Mouse (Mus musculus) layer of hippocampus, adult 9-11 months (tissue): Measurements from ENCODE around the gene Bok.

Experiments
- DNase-seq: peaks from one replicate; pipeline ENCODE4 v3.0.0; 2022

The Bok gene

DNA sequence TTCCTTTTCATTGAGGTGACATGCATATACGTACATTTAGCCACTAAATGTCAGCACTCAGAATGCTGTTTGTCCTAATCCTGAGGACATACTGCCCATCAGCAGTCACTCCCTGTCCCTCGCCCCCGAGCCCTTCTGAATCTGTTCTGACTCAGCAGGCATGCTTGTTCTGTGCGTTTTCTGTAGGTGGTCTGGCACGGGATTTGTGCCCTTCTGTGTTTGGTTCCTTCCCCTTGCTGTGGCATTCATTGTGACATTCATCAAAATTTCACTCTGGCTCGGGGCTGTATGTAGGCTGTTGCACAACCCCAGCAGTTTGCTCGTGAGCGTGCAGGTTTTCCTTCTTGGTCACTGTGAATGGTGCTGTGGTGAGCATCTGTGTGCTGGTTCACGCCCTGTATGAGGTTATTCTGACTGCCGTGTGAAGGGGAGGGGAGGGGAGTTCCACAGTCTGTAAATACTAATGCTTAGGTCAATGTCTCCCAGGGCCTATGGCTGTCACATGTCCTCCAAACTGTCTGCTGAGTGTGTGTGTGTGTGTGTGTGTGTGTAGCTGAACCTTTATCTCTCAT, 6.4 kb downstream of the Bok start:
- peak; percentile 47 for DNase-seq

DNA sequence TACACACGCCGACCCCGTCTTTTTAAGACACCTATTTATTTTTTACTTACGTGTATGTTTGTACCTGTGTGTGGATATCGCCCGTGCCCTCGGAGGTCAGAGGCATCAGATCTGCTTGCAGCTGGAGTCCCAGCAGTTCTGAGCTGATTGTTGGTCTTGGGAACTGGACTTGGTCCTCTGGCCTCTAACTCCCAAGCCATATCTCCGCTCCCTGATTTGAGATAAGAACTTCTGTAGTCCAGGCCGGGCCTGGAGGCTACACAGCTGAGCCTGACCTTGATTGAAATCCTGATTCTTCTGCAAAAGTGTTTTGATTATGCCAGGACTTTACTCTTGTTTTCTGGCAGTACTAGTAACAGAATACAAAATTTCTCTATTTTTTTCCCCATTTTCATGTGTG, 7.3 kb downstream of the Bok start:
- no peak for DNase-seq

DNA sequence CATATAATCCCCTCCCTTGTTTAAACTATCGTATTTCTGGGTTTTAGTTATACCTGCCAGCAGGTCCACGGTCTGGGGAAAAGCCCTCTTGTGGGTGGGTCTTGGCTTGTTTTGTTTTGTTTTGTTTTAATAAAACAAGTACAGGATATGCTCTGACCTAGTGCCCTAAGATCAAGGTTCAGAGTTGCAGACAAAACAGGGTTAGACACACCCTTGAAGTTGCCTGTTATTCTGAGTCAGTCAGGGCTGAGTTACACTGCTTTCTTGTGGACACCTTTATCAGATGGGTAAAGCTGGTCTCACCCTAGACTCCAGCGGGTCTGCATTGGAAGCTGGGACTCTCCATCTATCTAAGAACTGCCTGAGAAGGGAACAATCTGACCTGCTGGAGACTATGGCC, 8.0 kb downstream of the Bok start:
- DNase-seq: no peak

DNA sequence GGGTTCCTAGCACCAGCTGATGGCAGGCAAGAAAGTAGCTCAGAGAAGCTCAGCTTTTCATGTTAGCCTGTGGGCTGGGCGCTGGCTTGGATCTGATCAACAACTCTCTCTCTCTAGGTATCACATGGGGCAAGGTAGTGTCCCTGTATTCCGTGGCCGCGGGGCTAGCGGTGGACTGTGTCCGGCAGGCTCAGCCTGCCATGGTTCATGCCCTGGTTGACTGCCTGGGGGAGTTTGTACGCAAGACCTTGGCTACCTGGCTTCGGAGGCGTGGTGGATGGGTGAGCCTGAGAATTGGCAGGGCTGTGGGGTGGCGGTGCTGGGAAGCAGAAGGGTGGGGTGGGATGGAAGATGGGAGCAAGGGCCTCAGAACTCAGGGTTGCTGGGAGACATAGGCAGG, 8.5 kb downstream of the Bok start:
- DNase-seq: no peak

DNA sequence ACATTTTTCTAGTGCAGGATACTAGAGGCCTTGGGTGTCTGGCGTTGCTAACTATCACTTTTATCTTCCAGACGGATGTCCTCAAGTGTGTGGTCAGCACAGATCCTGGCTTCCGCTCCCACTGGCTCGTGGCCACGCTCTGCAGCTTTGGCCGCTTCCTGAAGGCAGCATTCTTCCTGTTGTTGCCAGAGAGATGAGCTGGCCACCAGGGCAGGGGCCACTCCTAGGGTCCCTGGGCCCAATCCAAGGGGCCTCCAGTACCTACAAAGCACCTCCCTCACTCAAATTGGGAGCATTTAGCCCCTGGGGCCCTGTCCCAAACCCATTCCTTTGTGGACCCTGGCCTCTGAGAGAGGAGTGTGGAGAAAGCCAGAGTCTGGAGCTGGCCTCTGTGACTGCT, 9.5 kb downstream of the Bok start:
- DNase-seq: no peak

DNA sequence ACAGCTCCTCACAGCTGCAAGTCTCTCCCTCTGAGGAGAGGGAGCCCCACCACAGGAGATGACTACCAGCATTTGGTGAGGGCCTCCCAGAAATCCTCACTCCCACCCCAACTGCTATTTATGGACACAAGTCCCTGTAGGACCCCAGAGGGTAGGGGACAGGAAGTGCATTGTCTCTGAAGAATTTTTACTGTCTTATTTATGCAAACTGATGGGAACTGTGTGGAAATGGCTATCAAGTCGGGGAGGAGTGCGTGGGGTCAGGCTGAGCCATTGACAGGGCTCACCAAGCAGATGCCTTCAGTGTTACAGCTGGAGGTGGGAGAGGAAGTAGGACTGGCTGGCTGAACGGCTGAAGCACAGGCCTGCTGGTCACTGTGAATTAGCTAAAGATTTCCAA, 11.9 kb downstream of the Bok start:
- DNase-seq: no peak

DNA sequence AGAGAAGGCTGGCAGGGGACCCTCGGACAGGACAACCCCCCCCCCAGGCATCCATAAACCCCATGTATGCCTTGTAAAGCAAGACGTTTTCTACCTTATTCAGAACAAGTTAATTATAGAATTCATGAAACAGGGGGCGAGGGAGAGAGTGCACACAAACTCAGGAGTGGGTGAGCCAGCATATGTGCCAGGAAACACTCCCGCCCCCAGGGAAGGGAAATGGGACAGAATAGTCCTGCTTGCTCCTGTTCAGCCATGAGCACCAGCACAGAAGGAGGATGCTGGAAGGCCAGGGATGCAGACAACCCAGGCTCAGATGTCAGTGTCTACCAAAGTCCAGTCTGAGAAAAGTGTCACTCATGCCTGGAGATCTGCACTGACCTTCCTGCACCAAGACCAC, 13.7 kb downstream of the Bok start:
- DNase-seq: peak; percentile 62

DNA sequence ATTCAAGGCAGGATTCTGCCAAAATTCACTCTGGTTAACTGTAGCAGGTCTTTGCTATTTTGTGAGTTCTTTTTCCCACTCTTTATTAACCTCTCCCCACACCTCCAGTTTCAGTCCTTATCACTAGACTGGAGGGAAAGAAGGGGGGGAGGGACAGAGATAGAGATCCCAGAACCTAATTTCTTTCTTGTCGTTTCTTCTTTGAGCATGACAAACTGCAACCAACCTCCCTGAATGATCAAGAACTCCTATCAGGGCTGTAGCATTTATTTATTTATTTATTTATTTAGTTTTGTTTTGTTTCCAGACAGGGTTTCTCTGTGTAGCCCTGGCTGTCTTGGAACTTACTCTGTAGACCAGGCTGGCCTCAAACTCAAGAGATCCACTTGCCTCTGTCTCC, 16.6 kb downstream of the Bok start:
- no peak for DNase-seq

DNA sequence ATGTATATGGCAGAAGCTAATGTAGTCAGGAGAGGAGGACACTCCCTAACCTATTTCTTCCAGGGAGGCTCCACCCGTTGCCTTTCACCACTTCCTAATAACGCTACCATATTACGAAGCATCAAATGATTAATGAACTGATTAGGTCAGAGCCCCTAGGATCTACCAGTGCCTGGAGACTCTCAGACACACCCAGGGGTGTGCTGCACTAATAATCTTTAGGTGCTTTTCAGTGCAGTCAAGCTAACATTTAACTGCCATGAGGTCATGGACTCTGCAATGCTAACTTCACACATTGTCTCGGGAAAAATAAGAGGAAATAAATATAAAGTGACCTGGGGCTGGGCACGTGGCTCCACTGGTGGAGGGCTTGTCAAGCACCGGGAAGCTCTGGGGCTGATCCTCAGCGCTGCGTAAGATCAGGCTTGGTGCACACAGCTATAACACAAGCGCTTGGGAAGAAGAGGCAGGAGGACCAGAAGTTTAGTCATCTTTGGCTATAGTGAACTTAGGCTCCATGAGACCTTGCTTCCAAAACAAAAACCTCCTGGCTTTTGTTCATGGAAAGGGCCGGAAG, 18.1 kb downstream of the Bok start:
- DNase-seq: no peak

DNA sequence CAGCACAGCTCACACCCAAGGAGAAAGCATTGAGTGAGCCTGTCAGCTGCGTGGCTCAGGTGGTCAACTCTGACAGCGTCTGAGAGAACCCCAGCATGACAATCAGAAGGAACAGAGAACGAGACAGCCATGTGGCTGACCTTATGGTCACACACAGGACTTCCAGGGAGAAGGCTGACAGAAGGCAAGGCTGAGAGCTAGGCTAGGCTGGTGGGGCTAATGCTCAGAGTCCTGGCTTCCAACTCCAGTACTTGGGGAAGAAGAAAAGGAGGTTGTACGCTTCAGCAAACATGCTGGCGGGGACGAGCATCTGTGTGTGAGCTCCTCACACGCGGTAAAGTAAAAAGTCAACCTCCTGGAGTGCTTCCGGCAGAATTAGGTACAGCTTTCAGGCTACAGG, 18.9 kb downstream of the Bok start:
- no peak for DNase-seq

DNA sequence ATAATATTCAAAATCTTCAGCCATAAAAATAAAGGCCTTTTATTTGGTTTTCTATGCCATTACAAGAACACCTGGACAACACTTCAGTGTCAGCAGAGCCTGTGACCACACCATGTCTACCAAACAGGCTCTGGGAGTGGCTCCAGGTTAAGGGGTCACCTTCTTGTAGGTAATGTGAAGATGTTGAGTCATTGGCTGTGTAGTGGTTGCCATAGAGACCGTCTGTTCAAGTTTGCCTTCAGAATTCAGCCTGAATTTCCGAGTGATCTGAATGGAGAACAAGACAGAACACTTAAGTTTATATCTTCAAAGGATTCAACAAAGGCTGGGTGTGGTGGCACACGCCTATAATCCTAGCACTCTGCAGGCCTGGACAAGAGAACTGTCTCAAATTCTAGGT, 19.9 kb downstream of the Bok start:
- DNase-seq: no peak

DNA sequence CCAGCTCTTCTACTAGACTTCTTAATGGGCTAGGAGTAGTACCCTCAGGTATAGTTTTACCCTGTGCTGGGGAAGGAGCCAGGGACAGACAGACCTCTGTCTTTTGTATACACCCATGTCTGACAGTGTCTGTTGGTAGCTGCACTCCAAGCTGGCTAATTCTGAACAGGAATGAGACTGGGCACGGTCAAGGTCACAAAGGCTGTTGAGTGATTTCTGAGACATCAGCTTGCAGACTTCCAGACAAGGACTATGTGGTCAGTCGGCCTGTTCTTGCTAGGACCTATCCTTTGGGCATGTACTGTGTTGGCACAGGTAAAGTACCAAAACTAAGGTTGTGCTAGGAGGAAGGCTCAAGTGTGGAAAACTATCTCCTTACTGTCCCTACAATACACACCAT, 30.7 kb downstream of the Bok start:
- DNase-seq: no peak

DNA sequence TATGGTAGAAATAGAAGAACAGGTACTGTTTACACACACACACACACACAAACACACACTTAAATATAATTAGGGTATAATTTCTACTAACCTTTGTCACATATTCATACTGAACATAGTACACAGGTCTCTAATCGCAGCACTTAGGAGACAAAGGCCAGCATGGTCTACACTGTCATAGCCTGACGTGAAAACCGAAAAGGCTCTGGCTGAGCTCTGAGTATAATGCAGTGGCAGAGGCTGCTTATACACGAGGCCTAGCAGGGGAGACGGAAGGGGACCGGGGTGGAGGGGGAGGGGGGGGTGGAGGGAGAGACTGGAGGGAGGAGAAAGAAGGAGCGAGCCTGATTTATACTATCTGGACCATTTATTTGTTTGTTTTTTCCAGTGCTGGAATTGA, 36.1 kb downstream of the Bok start:
- DNase-seq: no peak

DNA sequence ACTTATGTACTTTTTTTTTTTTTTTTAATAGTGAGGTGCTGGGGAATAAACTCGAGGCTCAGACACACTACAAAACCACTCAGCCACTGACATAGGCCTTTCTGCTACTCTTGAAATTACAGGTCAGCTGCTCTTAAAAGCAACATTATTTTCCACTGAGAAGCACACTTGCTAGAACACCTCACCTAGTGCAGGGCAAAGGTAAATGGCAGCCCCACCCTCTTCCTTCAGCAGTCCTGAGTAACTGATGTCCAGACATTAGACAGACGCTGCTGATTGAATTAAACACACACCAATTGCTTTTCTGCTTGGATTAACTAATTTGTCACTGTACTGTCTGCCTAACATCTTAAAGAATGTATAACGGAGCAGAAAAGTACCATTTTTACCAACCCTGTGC, 39.2 kb downstream of the Bok start:
- no peak for DNase-seq

DNA sequence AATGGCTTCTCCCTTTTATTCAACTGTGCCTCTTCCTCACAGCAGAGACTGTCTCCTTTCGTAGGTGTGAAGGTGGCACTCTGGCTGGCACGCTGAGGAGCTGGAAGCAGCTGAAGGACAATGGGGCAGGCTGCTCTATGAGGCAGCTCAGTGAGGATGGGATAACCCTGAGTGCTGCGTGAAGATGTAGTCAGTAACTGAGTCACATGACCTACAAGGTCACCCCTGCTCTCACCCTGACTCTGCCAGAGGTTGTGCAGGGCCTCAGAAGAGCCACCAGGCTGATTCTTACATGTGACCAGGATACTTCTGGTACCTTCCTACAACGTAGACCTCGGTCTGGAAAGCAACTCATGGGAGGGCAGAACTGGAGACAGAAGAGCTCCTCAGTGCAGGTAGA, 40.2 kb downstream of the Bok start:
- no peak for DNase-seq

DNA sequence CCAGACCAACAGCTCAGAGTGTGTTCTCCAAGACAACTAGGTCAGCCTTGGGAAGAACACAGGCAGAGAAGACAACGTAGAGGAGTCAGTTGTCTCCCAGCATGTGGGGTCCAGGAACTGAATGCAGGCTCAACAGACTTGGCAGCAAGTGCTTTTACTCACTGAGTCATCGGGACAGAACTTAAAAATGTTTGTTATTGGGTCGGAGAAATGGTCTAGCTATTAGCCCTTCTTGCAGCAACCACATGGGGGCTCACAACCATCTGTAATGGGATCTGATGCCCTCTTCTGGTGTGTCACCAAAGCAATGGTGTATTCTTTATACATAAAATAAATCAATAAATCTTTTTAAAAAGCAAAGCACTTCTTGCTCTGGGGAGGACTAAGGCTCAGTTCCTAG, 40.7 kb downstream of the Bok start:
- no peak for DNase-seq

DNA sequence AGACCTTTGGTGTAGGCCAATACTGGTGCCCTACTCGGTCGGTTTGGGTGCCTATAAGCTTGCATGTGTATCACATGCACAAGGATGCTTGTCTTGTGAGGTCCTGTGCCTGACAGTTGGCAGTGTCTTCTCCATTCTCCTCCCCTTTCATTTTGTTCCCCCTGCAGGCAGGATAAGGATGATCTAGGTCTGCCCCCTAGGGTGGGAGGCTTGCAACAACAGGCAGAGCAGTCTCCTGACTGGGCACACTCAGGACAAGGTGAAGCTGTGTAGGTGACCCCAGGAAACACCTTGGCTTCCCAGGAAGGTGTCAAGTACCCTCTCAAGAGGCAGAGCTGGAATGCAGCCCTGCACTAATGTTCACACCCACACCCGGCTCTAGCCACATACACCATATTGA, 41.5 kb downstream of the Bok start:
- DNase-seq: peak; percentile 31

DNA sequence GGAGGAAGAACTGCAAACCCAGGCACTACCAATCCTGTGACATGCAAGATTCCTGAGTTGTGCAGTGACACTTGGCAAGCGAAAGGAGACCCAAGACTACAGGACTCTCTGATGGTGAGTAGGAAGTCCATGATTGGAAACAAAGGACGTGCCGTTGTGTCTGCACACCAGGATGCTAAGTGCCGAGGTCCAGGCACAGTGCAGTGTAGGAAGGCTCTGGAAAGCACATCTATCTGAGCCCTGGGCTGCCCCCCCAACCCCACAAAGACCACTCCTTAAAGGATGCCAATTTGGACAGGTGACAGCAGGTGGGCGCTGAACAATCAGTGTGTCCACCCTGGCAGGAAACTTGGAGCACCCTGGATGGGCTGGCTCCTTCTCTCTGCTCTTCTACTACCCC, 45.6 kb downstream of the Bok start:
- no peak for DNase-seq

DNA sequence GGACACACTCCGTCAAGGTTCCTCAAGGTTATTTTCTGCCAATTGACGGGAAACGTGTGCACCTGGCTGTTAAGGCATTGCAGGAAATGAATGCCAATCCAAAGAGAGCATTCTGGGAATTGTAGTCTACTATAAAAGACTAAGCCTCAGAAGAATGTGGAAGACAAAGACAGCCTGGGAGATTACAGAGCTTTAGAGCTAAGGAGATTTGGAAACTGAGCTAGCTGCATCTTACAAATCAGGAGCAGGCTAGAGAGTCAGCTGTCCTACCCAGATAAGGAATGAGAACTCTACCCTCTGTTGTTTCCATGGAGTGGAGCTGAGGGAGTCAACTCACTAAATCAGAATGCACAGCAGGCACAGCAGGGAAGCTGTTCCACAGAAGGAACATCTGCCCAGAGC, 46.4 kb downstream of the Bok start:
- DNase-seq: no peak

DNA sequence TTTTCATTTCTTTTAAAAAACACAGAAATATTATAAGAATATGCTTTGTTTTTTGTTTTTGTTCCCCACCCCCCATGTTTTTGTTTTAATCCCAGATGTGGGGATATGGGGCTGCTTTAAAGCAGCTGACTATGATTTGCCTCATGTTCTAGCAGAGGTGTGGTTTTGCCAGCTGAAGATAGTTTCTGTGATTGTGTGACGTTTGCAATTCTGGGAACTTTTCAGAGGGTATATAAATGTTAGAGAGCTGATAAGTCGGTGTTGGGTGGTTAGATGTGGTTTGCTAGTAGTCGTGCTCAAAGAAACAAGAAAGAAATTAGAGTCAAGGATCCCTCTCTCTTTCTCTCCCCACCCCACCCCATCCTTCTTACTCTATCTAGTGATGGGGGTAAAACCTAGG, 50.4 kb downstream of the Bok start:
- DNase-seq: no peak

DNA sequence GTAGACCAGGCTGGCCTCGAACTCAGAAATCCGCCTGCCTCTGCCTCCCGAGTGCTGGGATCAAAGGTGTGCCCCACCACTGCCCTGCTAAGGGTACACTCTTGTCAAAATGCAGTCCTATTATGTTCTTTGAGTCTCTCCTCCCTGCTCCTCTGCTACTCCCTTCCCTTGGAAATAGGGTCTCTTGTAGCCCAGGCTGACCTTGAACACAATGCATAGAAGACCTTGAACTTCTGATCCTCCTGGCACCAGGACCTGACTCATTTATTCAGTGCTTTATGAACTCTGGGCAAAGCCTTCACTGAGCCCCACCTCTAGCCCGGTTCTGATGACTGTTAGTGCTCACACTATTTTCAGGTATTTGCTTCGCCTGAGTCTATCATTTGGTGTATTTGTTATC, 52.3 kb downstream of the Bok start:
- no peak for DNase-seq

DNA sequence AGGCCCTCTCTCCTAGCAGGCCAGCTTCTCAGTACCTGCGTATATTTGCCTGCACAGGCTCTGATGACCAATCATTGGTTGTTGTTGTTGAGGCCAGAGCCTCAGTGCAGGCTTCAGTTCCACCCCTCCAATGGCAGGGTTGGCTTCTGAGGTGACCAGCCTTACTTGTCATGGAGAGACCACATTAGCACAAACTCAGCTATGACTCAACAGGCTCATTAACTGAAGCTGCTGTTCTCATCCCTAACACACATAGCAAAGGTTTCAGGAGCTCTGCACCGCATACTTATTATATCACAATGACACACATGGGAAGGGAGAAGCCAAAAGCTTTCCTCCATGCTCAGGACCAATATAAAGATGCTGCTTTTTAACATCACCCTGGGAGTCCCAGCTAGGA, 55.2 kb downstream of the Bok start:
- DNase-seq: no peak

DNA sequence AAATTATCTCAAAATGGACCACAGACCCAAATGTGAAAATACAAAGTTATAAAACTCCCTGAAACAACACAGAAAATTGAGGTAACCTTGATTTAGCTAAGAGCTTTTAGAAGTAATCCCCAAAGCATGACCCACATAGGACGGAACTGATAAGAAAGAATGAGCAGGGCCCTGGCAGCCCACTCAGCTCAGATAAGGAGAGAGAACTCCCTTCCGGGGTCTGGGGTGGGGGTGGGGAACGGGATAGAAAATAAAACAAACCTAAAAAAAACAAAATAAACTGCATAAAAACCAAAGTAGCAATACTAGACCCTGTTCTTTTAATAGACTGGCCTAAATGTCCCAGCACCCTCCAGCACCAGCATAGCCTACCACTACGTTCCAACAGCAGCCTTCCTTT, 56.5 kb downstream of the Bok start:
- no peak for DNase-seq

DNA sequence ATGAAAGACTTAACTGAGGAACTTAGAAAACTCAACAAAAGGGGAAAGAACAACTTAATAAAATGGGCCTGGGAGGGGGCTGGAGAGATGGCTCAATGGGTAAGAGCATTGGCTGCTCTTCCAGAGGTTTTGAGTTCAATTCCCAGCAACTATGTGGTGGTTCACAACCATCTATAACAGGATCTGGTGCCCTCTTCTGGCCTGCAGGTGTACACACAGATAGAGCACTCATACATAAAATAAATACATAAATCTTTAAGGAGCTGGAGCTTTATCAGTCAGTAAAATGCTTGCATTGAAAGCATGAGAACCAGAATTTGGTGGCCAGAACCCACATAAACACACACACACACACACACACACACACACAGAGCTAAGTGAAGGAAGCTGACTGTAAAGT, 57.5 kb downstream of the Bok start:
- no peak for DNase-seq
